Mouse (Mus musculus): Measurements from ENCODE around the gene Epn2.

Epn2 gene

DNA sequence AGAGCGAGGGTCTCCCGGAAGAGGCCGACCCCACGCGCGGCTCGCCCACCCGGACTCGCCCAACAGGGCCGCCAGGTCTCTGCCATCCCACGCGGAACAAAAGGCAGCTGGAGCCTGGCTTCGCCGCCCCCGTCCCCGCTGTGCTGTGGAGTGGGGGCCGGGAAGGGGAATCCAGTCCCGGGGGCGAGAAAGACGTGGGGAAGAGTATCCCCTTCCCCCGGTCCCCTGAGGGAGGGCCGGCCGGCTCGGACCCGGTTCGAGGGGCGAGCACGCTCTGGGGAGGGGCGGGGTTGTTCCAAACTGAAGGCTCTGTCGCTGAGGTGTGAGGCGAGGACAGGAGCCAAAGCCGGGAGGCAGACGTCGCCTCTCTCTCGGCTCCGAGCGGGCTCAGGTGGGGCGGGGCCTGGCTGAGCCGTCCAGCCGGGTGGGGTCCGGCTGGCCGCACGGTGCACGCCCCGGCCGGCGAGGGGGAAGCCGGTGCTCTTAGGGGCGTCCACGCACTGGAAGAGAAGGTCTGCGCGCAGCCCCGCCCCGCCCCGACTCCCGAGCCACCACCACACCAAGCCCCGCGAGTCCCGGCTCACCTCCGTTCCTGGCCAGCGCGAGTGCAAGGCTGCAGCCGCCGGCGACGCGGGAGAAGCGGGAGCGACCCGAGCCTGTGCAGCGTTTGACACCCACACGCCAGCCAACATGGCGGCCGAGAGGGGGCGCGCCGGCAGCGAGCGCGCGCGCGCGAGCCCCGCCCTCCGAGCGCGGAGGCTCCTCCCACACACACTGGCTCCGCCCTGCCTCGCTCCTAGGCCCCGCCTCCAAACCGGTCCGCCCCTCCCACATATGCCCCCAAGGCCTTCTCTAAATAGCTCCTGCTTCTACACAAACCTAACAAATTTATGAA, at the start of gene Epn2:
TSS of gene Epn2 (minus strand) at position 705 of the 895 bp plus-strand sequence.
- peak; percentile 79 for DNase-seq (ENCODE audit: low spot score)

DNA sequence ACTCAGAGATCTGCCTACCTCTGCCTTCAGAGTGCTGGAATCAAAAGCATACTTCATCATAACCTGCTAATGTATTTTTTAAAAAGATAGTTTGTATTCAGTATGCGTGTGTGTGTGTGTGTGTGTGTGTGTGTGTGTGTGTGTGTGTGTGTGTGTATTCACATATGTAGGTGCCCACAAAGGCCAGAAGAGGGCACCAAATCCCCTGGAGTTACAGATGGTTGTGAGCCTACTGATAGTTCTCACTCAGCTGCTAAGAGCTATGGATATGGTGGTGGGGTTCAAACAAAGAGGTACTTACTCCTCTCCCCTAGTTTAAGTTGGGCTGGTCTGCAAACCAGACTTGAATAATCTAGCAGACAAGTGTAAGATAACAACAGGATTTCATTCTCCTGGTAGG, 47.0 kb upstream of the Epn2 start:
- DNase-seq (ENCODE audit: low spot score): no peak

DNA sequence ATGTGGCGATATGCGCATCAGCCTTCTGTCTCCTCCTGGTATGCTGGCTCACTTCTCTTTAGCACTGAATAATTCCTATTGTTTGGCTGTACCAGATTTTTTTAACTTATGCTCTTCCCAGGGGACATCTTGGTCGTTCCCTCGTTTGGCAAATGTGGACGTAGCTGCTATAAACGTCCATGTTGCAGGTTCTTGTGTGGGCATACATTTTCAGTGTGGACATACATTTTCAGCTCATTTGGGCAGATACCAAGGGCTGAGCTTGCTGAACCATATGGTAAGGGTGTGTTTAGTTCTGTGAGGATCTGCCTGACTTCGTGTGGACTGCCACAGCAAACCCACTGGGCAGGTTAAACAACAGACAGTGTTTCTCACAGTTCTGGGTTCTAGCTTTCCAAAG, 45.6 kb upstream of the Epn2 start:
- no peak for DNase-seq (ENCODE audit: low spot score)

DNA sequence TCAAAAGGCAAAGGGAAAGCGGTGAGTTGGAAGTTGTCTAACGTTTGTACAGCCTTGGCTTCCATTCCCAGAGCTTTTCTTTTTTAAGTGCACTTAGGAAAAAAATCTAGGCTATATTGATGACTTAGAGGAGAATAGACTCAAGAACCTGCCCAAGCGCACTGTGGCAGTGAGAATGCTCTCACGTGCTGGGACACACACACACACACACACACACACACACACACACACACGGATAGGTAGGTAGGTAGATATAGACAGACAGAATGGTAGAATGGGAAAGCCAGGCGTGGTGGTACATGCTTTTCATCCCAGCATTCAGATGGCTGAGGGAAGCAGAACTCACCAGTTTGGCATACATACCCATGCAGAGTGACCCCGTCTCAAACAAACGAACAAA, 41.3 kb upstream of the Epn2 start:
- DNase-seq (ENCODE audit: low spot score): no peak

DNA sequence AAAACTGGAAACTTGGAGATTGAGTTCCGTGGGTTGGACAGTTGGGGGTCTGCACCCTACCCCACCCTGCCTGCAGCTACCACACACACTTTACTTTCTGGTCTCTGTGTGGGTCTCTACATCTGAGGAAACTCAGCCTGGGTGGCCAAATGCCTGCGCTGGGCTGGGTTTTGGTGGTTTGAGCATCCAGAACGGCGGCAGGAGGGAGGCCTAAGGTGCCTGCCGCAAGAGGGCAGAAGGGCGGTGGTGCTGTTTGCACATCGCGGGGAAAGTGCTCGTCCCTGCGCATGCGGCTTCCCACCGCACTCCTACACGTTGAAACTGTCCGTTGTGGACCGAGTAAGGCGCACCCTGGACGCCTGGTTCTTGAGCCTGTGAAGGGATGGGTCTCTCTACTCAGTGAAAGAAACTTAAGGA, 40.8 kb upstream of the Epn2 start:
- peak; percentile 90 for DNase-seq (ENCODE audit: low spot score)

DNA sequence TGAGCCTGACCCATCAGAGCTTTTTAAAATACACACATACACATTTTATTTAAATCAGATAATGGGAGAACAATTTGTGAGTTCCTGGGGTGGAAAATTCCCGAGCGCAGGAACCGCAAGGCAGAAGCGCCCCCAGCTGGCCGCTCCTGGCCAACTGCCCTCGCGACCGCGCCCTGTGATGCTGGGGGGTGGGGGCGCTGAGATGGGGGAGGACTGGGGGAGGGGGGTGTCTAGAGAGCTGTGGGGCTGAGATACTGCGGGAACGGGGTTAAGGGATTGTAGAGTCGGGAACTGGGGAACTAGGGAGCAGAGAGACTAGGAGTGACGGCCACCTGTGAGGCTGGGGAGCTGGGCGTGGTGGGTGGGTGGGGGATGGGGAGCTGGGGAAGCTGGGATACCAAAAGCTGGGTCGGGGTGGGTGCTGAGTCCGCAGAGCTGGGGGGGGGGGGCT, 40.3 kb upstream of the Epn2 start:
- peak; percentile 80 for DNase-seq (ENCODE audit: low spot score)

DNA sequence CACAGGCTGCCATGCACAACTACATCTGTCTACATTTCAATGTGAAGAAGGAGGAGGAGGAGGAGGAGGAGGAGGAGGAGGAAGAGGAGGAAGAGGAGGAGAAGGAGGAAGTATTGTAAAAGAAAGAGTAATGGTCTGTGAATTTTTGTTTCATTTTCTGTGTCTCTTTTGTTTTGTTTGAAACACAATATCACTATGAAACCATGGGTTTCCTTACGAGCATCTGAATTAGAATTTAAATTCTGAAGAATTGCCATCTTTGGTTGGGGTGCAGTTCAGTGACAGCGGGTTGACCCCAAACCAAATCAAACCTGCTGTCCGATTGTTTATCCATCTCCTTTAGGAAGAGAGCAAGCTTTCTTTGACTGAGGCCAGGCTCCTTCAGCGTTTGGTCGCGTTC, 39.9 kb upstream of the Epn2 start:
- no peak for DNase-seq (ENCODE audit: low spot score)

DNA sequence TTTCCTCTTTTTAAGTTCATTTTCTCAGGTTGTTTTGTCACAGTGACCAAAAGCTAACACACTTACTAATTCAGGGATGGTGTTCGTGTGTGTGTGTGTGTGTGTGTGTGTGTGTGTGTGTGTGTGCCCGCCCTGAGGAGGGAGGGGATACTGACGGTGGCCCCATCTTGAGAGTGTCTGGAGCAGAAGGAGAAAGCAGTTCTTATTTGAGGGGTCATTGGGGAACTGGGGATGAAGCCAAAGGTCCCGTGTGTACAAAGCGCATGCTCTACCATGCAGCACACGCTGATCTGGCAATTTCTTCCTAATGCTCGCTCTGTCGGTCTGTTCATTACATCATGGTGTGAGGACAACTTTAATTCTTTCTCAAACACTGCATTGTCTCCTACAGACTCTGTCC, 39.1 kb upstream of the Epn2 start:
- DNase-seq (ENCODE audit: low spot score): no peak

DNA sequence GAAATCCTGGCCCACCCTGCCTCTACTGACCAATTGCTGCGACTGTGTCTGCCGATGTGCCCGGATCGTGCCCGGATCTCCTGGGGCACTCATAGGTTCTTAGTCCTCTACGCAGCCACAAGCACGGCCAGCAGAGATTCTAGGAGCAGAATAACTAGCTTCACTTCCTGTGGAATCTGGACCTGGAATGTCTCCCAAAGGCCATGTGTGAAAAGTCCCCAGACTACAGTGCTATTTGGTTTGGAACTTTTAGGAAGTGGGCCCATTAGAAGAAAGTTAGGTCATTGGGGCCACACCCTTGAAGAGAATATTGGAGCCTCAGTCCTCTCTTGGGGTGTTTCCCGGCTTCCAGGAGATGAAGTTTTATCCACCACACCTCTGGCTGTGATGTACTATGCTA, 38.6 kb upstream of the Epn2 start:
- DNase-seq (ENCODE audit: low spot score): no peak

DNA sequence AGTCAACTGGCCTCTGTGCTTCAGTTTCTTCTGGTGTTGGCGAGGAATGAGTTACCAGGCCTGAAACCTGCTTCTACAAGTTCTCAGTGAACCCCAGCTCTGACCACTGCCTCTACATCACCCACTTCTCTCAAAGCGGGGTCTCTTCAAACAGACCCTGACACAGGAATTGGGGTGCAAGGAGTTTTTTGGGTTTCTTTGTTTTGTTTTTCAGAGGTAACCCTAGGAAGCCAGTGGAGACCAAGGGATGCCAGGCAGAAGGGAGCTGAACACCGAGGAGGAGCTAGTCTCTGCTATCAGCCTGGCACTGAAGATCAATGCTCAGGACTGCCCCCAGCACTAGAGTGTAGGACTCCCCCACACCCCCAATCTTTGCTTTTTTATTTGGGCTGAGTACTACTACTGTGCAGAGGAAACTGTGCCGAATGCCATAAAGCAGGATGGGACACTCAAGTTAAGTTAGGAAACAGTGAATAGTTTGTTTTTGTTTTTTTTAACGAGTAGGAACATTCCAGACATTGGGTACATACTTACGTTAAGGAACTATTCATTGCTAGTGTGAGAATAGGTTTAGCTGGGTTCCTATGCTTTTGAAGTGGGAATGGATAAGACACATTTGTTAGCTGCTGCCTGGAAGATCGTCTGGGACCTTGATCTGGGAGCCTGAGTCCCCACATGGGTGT, 37.9 kb upstream of the Epn2 start:
- DNase-seq (ENCODE audit: low spot score): peak; percentile 43

DNA sequence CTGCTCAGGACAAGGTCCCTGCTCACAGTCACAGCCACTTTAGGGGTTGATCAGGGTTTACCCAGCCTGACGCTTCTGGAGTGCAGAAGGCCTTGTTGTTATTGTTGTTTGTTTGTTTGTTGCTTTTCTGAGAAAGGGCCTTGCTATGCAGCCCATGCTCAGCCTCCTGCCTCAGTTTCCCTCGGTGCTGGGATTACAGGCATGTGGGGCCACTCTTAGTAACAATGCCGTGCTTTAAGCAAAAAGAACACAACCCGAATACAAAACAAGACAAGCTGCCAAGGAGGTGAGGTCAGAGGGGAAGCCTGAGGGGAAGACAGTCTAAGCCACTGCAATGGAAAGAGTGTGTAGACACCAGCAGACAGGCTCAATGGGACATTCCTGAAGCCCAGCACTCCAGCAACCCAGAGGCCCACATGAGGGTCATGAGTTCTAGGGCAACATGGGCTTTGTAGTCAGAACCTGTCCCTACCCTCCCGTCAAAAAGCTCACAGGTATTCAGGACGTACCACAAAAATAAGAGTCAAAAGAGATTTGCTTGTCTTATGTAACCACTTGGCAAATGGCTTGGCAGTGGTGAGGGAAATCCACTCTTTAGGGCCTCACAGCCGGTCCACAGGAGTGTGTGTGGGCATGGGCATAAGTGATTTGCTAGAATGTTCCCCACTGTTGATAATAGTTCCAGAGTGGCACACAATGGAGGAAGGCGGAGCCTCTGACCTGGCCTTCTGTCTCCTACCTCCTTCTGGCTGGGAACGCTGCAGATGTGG, 37.2 kb upstream of the Epn2 start:
- DNase-seq (ENCODE audit: low spot score): peak; percentile 76

DNA sequence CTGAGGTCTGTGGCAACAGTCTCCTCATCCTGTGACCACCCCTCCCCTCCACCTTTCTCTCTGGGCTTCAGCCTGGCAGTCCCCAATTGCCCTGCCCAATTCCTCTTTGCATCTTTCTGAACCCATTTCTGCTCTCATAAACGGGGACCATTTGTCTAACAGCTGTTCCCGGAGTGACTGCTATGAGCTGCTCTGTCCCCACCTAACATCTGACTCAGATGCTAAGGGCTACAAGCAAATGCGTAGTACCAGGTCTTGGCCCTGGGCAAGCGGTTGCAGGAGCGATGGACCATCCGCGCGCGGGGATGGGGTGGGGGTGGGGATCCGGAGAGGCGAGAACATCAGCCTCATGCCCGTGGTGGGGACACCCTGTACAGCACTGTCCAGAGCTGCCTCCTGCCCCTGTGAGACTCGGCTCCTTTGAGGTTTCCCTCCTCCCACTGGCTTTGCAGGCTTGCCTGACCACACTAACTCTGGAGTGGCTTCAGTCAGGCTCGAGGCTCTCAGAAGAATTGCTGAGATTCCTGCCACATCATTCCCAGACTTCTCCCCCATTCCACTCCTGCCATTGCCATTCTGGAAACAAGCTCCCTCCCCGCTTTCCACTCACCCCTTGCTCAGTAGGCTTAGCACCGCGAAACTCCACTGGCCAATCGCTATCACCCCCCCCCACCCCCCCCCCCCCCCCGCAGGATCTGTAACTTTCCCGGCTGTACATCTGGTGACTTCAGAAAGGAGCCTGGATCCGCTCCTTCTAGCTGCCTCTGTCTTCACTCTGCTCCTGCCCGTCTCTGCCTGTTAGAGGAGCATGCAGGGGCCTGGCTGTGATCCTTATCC, 36.4 kb upstream of the Epn2 start:
- peak; percentile 75 for DNase-seq (ENCODE audit: low spot score)

DNA sequence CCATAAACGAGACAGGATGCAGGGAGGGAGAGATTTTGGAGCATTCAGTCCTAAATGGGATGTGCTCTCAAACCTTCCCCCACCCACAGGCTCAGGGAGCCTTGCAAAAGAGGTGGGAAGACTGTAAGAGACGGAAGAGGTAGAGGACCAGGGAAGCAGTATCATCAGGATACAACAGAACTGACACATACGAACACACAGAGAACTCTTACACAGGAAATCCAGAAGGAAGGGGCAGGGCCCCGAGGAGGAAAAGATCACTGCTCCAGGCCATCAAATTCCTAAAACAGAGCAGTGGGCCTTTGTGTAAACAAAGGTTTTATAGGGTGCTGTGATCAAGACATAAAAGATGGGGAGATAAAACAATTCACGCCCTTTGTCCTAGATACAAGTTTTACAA, 34.9 kb upstream of the Epn2 start:
- DNase-seq (ENCODE audit: low spot score): no peak

DNA sequence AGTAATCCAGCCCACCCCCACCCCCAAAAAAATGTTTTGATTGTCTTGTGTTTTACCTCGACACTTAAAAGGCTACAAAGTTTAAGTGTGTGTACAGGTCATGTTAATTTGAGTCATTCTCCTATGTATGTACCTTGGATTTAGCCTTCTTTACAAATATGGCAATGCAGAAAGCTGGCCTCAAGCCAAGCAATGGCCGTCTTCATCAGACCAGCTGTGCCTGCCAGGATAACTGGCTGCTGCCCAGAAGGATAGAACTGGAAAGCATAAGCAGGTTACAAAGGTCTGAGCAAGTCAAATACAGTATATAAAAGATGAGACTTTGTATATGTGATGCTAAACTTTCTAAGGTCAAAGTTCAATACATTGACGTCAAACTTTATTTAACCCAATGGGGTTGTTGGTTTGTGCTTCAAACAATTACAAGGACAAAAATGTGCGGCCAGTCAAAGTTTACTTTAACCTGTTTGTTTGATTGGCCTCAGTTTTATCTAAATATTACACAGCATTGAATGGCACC, 32.7 kb upstream of the Epn2 start:
- DNase-seq (ENCODE audit: low spot score): no peak

DNA sequence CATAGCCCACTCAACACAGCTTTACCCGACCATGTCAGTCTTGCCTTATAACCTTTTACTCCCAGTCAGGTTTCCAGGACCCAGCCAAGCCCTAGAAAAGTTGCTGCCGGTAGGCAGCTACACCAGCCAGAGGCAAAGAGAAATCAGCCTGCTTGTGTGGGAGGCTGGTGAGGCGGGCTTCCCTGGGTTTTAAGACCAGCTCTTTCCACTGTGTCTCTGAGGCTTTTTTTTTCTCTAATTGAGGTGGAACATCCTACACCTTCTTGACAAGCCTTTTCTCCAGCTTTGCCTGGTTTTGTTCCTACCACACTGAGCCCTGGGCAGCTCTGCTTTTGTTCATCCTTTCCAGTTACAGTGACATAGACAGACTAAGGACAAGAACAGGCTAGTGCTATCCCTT, 31.7 kb upstream of the Epn2 start:
- DNase-seq (ENCODE audit: low spot score): no peak

DNA sequence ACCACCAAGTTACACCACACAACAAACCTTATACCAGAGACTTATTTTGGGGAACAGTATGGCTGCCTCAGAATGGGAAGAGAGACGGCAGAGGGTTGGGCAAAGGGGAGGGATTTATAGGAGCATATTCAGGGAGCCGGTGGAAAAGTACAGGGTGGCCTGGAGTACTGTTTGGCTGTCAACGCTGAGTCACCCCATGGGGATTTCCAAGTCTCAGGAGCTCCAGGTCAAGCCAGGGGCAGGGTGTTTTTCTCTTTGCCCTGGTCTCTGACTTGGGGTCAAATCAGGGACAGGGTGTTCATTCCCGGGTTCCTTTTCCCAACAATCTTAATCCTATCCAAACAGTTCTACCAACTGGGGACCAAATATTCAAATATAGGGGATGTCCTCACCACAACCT, 28.6 kb upstream of the Epn2 start:
- DNase-seq (ENCODE audit: low spot score): no peak

DNA sequence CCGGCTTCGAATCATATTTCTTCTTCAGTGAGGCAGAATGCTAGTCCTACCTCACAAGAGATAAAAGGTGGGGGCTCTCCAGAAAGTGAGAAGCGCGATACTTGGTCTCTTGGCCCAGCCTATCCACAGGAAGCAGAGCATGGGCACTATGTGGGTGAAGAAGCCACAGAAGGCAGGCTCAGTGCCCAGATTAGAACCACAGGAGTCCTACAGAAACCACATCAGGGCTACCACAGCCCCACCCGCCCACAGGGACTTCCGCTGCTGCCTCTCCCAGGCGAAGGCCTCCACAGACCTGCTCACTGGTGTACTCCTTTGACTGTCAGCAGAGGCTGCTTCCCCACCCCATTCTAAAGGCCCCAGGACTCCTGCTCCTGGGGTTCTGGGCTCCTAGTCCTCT, 23.2 kb upstream of the Epn2 start:
- DNase-seq (ENCODE audit: low spot score): peak; percentile 58

DNA sequence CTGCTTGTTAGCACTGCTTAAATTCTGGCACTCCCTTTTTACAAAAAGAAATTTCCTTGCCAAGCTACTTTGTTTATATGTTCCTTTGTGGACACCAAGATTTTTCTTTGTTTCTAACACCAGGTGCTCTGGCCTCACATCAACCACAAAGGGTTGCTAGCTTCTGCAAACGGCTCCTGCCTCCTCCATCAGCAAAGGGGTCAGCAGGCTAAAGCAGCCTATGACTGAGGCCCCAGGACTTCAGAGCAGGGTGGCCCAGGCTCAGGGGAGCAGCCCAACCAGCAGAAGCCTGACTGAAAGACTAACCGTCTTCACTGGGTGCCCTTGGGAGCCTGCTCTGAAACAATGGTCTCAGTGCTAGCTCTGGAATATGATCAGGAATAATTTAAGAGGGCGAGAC, 22.0 kb upstream of the Epn2 start:
- DNase-seq (ENCODE audit: low spot score): no peak

DNA sequence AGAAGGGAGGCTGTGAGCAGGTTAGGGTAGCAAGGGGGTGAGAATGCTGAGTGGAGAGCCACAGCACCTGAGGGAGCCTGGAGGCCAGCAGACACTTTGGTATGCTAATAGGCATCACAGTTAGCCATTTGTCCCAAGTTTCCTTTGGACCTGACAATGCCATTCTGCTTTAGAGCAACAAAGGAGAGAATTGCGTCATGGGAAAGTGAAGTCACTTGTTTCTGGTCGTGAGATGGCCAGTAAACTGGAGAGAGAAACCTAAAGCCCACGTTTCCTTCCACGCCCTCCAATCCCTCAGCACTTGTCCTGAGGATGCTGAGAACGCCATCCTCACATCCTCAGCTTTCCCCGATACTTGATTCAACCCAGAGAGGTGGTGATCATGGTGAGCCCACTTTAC, 18.9 kb upstream of the Epn2 start:
- no peak for DNase-seq (ENCODE audit: low spot score)

DNA sequence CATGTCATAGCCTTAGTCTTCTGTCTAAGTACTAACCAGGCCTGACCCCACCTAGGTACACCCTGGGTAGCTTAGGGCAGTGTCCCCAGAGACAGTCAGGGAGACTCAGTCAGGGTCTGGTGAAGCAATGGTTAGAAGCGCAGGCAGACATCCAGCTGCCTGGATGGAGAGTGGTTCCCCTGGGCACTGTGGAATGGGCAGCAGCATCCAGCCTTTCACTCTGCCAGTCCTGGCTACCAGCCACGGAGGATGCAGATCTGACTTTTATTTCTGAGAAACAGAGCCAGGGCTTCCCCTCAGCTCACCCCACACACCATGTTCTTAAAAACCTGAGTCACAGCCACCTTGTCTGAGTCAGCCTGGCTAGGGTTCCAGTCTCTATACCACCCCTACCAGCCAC, 18.0 kb upstream of the Epn2 start:
- DNase-seq (ENCODE audit: low spot score): no peak

DNA sequence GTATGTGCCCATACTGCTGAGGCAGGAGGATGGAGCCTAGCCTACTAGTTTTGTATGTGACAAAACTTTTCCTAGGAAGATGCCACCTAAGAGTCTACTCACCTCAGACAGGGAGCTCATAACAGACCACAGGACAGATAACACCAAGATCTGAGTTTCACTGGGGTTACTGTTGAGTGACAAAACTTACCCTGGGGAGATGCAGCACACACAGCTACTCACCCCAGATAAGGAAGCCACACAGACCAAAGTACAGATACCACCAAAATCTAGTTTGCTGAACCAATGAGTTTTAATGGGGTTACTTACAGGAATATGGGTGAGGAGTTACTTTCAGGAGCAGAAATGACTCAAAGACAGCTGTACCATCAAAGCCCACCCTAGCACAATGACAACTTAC, 13.6 kb upstream of the Epn2 start:
- no peak for DNase-seq (ENCODE audit: low spot score)

DNA sequence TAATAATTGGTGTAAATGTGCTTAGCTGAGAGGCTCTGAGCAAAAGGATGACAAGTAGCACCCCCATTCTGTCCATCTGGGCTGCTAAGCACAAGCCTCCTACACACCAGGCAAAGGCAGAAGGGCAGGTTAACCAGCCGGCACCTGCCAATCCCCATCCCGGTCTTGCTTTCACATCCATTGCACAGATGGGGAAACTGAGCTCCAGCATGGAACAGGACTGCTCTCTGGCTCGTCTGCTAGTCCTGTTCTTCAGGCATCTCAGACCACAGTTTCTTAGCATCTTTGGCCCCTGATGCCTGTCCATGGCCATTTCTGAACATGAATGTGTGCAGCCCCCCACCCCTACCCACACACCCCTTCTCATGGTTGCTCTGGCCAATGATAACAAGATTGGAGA, 12.6 kb upstream of the Epn2 start:
- DNase-seq (ENCODE audit: low spot score): no peak
